Mouse (Mus musculus) lung, adult 2 months (tissue): ENCODE data around the gene Spg7.

ENCODE experiments used
- CTCF ChIP-seq: fragments of 200-500 bp; IDR thresholded peaks from 2 replicates; pipeline ENCODE4 v1.5.1; 2011; ENCODE audit warnings: mild to moderate bottlenecking, low read length, control low read depth; ENCODE audit not compliant: insufficient read depth
- POLR2A ChIP-seq: fragments of 200-500 bp; IDR thresholded peaks from 2 replicates; pipeline ENCODE4 v1.6.1; 2011; ENCODE audit warnings: low read depth, mild to moderate bottlenecking, control low read depth, low read length, borderline replicate concordance; ENCODE audit errors: extremely low read depth

GRCm38 (mm10) chr8:123146390-123146789 lies 83.6 kb downstream of the Spg7 start:
- TF ChIP-seq CTCF (no peak), POLR2A (no peak)
